Mouse (Mus musculus) embryo, embryonic 10.5 days (tissue): ENCODE data around the gene Ccr2.
A peak's percentile ranks its signal among the peaks of the same experiment; 100 is the strongest.
"Not testable (repeated sequence)": the region's sequence is repeated elsewhere in the genome, so short reads cannot be mapped to it uniquely, and the experiment has no call there.

Source experiments
- DNase-seq: peaks from one replicate; pipeline ENCODE4 v3.0.0-alpha.2; 2015; ENCODE audit warnings: low spot score

The Ccr2 gene

DNA sequence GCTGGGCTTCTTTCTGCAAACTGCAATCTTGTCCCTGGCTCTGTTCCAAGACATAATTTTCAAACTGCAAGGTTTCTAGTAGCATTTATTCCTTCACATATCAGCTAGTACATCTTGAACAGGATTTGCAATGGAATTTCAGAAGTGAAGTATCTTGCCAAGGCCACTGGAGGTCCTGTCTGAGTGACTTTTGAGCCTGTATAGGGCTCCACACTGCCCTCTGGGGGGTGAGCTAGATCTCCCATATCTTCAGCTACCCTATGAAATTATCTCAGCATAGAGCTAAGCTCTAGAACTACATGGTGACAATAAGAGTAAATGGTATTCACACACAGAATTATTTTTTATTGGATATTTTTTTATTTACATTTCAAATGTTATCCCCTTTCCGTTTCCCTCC is 16.7 kb downstream of the Ccr2 start:
- no peak for DNase-seq

DNA sequence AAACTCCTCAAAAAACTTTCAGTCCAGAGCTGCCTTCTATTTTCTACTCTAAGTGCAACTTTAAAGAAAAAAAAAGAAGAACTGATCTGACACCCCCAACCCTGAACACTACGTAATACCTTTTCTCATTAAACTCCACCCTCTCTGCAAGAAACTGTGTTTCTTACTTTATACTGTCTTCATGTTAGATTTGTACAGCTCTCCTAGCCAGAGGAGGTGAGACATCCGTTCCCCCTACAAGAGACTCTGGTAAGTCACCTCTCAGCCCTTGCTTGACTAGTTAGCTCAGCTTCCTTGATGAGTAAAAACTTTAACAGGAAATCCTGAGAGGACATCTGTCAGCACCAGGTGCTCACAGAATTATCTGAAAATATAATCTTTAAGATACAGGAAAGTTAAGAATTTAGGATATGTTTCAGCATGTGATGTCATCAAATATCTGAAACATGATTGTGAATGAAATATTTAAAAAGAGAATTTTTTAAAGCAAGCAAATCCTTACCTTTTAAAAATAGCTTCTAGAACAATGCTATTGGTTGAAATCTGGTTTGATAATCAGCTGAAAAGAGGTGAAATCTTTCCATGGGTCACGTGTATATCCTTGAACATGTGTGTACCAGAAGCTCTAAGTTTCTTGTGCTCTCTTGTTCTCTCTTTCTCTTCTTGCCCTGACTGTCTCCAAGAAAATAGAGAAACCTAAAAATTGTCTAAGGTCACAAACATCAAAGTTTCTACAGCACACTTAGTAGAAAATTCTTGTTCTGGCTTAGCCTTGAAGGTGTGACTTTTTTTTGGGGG is 19.8 kb downstream of the Ccr2 start, which contains the start of gene Ccr5:
Gene Ccr5 (plus strand): TSS at position 157 of the 798 bp plus-strand sequence.
- no peak for DNase-seq

DNA sequence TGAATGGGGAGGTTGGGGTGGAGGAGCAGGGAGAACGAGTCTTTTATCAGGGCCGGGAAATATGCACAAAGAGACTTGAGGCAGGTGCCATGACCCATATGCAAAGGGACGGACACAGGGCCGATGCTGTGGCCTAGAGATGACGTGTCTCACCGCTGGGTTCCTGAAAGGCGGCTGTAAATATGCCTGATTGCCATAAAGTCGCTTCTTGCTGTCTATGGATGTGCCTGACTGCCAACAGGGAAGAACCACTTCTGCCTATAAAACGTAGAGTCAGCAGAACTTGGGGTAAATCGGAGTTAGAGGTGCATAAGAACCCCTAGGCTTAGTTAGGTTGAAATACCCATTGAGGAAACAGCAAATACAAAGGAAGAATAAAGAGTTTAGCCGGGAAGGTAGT is 23.8 kb downstream of the Ccr2 start:
- no peak for DNase-seq

DNA sequence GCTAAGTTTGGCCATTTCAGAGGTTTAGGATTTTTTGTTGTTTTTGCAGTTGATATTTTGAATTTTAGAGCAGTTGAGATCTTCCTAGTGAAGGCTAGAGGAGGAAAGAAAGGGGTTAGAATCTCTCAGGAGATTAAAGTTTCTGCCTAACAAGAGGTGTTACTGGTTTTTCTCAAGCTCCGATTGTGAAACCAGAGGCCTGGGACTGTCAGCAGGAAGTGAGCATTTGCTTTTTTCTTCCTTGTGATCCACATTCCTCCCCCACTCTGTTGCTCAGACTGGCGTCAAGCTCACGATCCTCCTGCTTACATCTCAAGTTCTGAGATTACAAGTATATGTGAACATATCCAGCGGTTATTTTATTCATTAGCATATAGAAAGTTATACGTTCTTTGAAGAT is 24.6 kb downstream of the Ccr2 start:
- peak; percentile 23 for DNase-seq

- no peak for DNase-seq
Measured at GRCm38 (mm10) chr9:124127412-124127811, 25.7 kb downstream of the Ccr2 start.

DNA sequence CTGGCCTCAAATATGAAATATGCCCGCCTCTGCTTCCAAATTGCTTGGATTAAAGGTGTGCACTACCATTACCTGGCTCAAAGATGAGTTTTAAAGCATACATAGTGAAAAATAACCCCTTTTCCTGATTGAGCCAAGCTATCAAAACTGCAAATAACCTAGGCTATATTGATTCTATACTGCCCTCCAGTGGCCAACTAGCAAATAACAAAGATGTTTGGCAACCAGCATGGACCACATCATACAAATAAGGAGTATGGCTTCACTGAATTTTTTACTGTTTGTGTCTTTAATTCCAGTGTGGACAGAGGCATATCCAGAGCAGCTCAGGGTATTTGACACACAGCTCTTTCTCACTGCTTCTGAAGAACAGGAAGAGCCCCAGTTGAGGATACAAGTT is 26.6 kb downstream of the Ccr2 start:
- DNase-seq, result peak; percentile 87

- DNase-seq, result not testable (repeated sequence)
Measured at GRCm38 (mm10) chr9:124132899-124133298, 31.1 kb downstream of the Ccr2 start.

DNA sequence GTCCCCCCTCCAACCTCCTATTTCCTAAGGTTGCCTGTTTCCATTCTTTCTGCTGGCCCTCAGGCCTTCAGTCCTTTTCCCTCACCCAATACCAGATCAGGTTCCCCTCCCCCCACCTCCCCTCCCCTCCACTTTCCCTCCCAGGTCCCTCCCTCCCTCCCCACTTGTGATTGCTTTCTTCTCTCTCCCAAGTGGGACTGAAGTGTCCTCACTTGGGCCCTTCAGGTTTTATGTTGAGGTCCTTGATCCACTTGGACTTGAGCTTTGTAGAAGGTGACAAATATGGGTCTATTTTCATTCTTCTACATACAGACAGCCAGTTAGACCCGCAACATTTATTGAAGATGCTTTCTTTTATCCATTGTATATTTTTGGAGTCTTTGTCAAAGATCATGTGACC is 33.2 kb downstream of the Ccr2 start:
- DNase-seq, result not testable (repeated sequence)

- no peak for DNase-seq
Measured at GRCm38 (mm10) chr9:124137619-124138018, 35.9 kb downstream of the Ccr2 start.

DNA sequence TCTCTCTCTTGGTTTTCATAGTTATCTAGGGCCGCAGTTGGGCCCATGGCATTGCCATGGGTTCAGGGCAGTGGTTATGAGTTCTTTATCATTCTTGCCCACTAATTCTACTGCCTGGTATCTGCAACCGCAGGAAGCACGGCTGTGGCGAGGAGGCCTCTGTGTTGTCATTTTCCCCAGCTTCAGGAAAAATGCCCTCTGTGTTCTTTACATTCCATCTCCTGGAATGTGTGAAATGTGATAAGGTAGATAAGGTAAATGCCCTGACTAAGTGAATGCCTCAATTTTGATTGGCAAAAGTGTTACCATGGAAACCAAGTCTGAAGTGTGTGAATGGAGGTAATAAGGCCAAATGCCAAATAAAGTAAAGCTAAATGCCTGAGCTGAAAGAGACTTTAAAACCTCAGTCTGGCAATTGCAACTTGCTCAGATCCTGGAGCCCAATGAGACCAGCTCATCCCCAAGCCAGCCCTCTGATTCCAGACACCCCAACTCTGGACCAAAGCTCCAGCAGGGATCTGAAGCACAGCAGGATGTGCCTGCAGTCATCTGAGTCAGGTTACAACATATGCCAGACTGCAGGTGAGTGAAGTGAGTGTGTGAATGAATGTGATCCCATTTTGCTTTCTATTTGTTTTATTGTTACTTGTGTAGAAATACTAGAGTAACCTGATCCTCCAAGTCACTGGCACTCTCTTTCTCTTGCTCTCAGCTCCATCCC is 36.5 kb downstream of the Ccr2 start:
- DNase-seq, result no peak

DNA sequence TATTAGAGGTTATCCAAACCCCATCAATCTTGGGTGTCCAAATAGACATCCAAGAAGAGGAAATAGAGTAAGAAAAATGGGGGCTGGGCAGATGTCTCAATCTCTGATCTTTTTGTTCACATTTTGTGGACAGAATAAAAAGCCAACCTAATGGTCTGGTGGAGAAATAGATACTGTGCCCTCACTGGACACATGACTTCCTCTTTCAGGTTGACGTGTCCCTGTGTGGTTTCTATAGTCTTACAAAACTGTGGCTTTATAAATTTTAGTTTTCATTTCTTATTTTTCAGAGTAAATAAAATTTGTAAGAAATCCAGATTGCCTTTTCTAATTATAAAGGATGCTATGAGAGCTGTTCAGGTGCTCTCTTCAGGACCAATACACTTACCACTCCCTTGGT is 41.9 kb downstream of the Ccr2 start:
- DNase-seq, result no peak

- no peak for DNase-seq
Measured at GRCm38 (mm10) chr9:124146307-124146706, 44.6 kb downstream of the Ccr2 start.
